Comparison of ENCODE assay signal across 15 mouse cellular contexts in the genomic region with DNA sequence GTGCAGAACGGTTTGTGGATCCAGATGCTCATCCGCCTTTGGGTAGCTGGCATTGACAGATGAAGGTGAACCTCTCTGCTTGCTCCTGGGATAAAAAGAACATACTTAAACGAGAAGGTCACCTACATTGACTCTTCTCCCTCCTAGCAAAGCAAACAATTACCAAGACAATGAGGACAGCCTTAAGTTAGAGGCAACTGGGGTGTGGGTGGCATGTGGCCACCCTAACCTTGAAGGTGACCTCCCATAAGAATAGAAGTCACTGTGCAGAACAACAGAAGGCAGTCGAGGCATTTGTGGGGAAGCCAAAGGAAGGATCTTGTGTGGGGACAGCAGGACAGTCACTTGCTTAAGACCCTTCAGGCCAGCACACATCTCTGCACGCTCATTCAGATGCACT.
"Had no signal": no experiment of that assay in that cellular context is flagged by ENCODE, and none has a peak within 500 bp of the region (broad histone marks: within the 10 kb centered on the region; RNA-seq: fewer than 3 reads in every experiment).

No protein-coding gene starts in this region.

- H3K27ac ChIP-seq: lung, embryonic 15.5 days; macrophage; midbrain, embryonic 13.5 days; midbrain, embryonic 15.5 days; neural tube, embryonic 12.5 days had no signal

- H3K4me2 ChIP-seq: lung, embryonic 15.5 days; midbrain, embryonic 11.5 days; midbrain, embryonic 13.5 days; midbrain, embryonic 15.5 days; neural tube, embryonic 12.5 days had no signal

- H3K36me3 ChIP-seq: lung, embryonic 15.5 days; midbrain, embryonic 13.5 days; midbrain, embryonic 15.5 days; neural tube, embryonic 12.5 days had no signal

- H3K9me3 ChIP-seq: lung, embryonic 15.5 days; megakaryocyte, embryonic 14.5 days; midbrain, embryonic 13.5 days; midbrain, embryonic 15.5 days; neural tube, embryonic 12.5 days had no signal

- ATAC-seq: lung, postnatal 0 days; midbrain, embryonic 13.5 days; midbrain, embryonic 15.5 days had no signal

- H3K9ac ChIP-seq: lung, embryonic 15.5 days; midbrain, embryonic 13.5 days; midbrain, embryonic 15.5 days; neural tube, embryonic 12.5 days had no signal

- H3K4me1 ChIP-seq: lung, embryonic 15.5 days; megakaryocyte, embryonic 14.5 days; midbrain, embryonic 13.5 days; midbrain, embryonic 15.5 days; neural tube, embryonic 12.5 days had no signal

- DNase-seq: lung, adult 2 months; lung, postnatal 14 days; lung, postnatal 36 days; right cerebral cortex, postnatal 14 days; thymus, adult 18-20 months; thymus, postnatal 14 days; thymus, postnatal 36 days had no signal

- H3K4me3 ChIP-seq: lung, embryonic 15.5 days; megakaryocyte, embryonic 14.5 days; midbrain, embryonic 13.5 days; midbrain, embryonic 15.5 days; neural tube, embryonic 12.5 days had no signal
